Mouse (Mus musculus) frontal cortex, adult (tissue): Measurements from ENCODE around the gene Son.

ENCODE experiments used
- ATAC-seq: cut with Nextera tagmentation; 2 replicates; pipeline ENCODE4 v1.9.2; 2017; ENCODE audit warnings: mild to moderate bottlenecking, moderate library complexity, mixed read lengths; ENCODE audit not compliant: low TSS enrichment

Son gene

DNA sequence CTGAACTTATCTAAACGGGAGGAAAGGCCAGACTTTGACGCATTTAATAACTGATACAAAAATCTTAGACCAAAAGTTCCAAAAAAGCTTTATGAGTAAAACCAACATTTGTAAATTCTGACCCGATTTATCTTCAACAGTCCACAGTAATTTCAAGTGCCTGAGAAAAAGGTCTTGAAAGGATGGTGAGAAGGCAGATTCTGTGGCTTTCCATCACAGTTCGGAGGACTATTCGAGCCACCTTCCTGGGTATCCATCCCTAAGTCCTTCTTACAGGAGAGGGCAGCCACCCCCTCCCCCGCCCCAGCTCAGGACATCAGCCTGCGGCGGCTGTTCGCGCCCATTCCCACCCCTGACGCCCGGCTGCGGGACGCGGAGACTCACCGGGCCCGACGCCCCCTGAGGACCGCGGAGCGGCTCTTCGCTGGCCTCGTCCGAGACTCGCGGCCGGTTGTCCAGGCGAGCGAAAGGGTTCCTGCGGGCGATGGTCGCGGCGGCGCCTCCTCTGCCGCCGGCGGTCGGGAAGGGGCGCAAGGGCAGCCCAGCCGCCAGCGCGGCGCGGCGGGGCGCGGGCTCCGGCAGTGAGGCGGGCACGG is 40.8 kb downstream of the Son start:
- ATAC-seq, result peak; percentile 32

DNA sequence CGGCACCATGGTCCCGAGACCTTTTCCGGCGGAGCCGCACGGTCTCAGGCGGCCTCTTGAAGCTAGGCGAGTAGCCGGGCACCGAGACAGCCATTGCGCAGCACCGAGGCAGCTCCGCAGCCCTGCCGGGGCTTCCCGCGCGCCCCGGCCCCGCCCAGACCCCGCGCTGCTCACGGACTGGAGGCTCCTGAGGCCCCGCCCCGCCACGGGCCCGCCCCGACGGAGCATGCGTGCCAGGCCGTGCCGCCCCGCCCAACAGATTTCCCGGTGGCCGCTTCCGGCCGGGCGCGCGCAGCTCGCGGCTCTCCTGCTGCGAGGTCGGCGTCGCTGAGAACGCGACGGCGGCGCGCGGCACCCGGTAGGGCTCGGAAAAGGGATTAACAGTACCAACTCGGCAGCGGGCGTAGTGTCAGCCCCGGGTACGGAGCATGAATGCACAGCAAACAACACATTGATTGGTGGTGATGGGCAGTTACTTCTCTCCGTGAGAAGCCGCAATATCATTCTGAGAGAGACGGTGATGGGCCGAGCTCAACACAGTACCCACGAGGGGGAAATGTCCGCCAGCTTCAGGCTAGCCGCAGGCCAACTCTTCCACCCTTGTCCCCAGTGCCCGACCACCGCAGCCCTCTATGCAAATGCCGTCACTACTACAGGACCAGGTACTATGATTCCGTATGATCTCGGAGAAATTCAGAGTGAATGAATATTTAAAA is 41.5 kb downstream of the Son start, which contains the start of gene Donson:
Gene Donson, minus strand, starts transcription at position 152 of the 716 bp plus-strand sequence.
- ATAC-seq, result peak; percentile 95

DNA sequence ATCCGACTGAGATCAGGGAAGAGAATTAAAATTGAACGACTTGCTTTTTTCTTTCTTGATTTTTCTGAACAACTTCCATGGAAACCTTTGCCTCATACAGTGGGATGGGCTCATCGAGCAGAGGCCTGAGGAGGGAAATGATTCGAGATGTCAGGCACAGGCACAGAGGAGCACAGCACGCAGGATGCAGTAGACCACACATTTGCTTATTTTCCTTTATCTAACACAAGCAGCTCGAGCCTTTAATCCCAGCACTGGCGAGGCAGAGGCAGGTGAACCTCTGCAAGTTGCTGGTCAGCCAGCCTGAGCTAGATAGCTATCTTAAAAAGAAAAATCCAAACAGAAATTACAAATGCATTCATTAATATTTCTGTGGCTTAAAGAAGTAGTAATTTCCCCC is 42.5 kb downstream of the Son start:
- ATAC-seq, result no peak

DNA sequence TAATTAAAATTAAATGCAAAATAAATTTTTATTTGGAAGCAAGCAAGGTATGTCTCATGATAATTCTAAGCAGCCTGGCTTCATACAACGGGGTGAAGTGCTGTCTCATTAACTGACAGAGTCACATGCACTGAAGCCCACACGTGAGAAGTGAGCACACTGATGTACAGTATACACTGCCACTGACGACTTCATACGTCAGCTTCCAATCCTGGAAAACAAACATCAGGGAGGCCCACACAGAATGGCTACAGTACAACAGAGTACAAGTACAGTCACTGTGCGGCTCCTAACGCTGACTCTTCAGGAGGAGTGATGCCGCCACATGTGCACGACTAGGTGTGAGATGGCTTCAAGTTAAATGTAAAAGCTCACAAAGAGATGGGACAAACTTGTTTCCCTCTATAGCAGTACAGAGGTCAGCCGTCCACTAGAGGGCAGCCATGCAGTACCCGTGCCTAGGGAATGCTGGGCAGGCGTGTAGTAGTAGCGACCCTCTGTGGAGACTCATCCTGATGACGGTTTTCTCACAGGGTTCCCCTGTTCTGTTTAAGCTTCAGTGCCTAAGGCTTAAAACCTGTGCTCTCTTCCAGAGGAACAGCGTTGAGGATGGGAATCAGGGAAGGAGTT is 47.3 kb downstream of the Son start:
- ATAC-seq, result peak; percentile 92

DNA sequence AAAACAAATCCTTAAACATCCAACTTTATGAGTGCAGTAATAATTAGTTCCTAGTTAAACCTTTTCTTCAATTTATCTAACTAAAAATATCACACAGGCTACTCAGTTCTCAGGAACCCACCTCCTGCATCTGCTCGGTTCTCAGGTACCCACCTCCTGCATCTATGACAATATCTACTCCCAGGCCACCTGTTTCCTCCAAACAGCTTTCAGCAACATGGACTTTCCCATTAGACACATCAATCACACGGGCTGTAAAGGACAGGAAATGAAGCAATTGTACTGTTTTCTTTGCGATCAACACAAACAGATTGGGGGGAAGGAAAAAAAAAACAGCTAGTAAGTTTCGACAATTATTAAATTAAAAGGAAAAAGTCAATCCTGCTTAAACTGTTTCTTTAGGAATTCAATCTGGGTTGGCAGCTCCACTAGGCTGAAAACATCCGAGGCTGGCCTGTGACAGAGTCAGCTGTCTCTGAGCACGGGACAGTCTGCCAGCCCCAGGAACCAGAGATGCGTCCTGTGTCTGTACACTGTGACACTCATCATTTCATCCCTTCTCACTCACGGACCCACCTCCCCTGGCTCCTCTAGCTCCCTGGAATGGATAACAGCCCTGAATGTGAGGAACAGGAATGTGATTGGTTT is 47.9 kb downstream of the Son start:
- ATAC-seq, result no peak

DNA sequence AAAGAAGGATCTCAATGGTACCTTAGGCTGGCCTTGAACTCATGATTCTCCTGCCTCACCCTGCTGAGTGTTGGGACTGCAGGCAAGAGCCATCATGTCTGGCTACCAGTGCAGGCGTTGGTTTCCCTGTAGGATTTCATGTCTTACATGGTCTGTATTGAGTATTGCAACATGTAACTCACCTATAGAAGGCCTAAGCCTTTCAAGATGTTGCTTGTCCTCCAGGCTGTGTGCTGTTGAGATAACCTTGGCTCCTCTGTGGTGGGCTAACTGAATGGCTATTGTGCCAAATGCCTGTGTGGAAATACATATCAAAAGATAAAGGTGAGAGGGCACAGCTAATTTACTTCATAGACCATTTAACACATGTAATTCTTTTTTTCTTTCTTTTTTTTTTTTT is 51.7 kb downstream of the Son start:
- ATAC-seq, result no peak

DNA sequence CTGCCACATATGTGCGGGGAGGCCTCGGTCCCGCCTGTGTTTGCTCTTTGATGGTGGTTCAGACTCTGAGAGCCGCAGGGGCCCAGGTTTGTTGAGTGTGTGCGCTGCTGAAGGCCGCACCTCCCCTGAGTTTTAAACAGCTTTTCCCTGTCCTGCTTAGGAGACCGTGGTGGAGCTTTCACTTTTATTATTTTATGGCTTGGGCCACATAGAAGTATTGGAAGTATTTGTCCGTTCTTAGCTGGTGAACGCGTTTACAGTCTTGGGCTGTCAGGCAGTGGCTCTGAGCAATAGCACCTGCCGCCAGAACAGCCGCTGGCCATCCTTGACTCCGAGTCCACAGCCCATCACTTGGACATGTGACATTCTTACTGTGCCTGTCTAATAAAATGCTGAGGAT is 54.6 kb downstream of the Son start:
- ATAC-seq, result no peak

DNA sequence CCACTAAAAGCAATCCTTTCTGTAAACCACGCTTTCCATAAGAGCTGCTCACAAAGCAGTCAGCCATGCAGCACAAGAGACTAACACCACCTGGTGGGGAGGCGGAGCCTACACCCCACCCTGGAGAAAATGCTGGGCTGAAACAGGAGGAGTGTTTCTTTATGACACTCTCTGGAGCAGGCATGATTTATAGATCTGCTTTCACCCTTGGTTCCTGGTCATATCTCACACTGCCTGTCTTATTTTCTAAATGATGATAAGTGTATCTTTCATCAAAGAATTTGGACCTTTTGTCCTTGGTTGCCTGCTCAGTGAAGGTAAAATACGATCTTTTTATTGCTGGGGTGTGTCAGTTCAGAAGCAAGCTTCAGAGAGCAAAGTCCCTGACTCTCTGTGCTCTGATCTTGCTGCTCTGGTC is 55.5 kb downstream of the Son start:
- ATAC-seq, result peak; percentile 66; the same call in 1 of the 2 replicates

DNA sequence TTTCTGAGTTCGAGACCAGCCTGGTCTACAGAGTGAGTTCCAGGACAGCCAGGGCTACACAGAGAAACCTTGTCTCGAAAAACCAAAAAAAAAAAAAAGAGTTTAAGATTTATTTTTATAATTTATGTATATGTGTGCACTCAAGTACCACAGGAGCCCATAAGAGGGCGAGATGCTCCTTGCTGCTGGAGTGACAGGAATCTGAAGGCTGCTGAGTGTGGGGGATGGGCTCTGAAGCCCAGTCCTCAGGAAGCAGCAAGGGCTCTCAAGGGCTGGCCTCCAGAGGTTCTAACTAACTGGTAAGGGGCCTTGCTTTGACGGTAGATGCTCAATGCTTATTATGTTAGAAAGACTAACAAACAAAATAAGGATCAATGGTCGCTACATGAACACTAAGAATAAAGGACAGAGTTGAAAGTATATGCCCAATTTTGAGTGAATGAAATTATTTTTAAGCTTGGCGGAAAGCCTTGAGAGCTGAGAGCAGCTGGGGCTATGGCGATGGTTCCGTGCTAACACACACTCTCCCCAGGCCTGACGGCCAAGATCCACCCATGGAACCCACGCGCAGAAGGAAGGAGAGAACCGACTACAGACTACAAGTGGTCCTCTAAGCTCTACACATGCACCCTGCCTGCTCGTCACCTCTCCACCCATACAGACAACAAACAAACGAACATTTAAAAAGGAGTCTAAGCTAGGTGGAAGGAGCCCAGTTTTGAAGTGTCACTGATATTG is 57.5 kb downstream of the Son start:
- peak; percentile 83 for ATAC-seq

DNA sequence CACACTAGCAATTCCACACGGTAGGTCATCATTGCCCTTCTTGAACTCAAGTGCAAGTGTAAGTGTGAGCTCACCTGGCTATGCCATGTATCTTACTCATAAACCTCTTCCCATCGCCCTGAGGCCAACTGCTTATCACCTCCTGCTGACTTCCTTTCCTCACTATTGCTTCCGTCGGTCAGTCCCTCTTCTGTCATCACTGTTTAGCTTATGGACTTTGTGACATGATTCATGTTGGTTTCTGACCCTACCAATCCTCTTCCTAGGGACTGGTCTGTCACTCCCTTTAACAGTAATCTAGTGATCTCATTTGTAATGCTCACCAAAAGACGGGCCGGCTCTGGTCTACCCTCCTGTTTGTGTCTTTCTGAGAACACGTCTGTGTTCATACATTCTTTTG is 62.9 kb downstream of the Son start:
- no peak for ATAC-seq

DNA sequence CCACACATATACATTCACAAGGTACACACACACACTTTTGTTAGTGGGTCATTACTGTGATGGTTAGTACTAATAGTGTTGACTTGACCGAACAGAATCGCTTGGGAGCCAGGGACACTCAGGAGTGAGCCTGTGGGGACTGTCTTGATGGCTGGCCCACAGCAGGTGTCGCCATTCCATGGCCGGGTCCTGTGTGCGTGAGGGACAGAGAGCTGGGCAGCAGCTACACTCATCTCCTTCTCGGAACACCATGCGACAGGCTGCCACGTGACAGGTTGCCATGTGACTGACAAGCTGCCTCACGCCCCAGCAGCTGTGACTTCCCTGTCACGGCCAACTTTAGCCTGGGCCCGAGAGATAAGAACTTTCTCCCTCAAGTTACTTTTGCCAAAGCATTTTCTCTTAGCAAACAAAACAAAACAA is 69.6 kb downstream of the Son start:
- ATAC-seq, result no peak

DNA sequence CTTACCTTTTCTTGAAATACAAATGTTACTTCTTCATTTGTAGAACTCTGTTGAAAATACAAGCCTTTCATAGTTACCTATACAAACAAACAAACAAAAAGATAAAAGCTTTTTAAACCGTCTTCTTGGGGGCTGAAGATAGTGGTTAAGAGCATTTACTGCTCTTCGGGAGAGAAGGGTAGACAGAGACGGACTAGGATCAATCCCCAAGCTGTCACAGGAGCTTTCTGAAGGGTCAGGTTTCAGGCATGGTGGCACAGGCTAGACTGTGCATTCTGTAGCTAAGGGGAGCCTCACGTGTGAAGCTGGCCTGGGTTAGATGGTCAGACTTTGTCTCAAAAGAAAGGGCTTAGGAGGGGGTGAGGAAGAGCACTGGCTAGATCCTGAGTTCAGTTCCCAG is 70.1 kb downstream of the Son start:
- ATAC-seq, result no peak

DNA sequence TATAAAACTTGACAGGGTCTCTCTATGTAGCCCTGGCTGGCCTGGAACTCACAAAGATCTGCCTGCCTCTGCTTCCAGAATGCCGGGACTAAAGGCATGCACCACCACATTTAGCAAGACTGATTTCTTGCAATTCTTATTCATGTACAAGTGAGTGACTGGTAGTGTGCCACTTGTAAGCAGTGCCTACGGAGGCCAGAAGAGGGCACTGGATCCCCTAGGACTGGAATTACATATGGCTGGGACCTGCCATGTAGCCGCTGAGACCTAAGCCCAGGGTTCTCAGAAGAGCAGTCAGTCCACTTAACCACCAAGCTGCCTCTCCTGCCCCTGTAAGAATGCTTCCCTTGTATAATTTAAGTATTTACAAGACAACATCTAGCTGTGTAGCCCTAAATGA is 76.9 kb downstream of the Son start:
- no peak for ATAC-seq

DNA sequence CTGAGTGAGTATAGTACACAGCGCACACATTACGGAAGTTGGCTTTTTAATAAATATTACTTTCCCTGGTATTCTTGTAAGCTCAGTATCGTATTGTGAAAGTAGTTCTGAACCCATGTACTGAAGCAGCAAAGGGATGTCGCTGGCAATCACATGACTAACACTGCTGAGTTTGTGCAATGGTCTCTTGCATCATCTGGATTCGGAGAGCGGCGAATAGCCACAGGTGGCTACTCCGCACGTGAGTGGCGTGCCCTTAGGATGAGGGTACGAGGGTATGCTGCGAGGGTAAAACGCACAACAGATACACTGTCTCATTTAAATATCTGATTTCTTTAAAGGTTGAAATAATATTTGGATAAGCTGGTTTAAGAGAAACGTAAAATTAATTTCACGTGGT is 80.1 kb downstream of the Son start:
- no peak for ATAC-seq

DNA sequence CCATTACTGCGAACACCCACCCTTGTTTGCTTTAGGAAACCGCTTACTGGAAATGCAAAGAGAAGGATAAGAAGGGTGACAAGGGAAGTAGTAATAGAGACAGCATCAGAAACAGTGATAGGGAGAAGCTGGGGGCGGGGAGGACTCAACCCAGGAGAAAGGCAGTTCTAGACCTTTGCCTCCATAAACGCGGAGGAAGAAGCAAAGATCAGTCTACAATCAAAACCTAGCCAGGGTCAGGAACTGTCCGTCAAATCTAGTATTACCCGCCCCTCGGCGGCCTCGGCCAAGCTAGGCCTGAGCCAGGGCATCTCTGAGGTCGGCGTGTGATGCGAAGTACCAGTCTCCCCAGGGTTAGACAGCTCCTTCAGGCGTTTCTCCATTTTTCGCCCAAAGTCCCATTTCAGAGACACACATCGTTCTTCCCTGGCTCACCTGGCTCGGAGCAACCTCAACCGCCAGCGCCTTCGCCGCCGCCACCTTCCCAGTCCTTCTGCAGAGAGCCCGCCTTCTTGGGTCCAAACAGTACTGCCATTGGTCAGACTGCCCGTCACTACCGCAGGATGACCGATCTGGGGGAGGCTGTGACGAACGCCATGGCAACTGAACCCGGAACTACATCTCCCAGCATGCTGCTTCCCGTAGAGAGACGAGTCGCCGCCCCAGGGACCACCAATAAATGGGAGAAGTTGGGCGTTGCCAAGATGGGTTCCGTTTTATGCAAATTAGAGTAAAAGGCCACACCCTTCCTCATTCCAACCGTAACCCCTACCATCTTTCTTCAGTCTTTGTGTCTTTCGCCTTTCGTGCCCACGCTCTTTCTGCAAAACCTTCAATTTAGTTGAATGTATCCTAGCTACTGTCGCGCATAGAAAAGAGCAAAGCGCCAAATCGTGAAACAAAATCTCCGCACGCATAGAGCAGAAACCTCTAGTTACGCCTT is 81.1 kb downstream of the Son start, which contains the start of gene Cryzl1:
Gene Cryzl1, minus strand, starts transcription at position 853 of the 943 bp plus-strand sequence.
- ATAC-seq, result peak; percentile 90
